Mouse (Mus musculus) stomach, postnatal 0 days (tissue): Measurements from ENCODE around the gene Rab14. TPM values are rescaled to one million over a fixed set of nuclear protein-coding genes. Genes with fewer than 3 reads are reported as not detected.
A peak's percentile ranks its signal among the peaks of the same experiment; 100 is the strongest.

Experiments used
- ATAC-seq: fragments of 200-750 bp; cut with Nextera tagmentation; 2 replicates; pipeline ENCODE4 v1.8.0; 2017; ENCODE audit not compliant: low FRiP score, low TSS enrichment
- DNase-seq: peaks from one replicate; pipeline ENCODE4 v3.0.0-alpha.2; 2016; ENCODE audit warnings: low spot score
- H3K27ac ChIP-seq: fragments of 300-500 bp; sonication (generic); replicated peaks from 2 replicates; pipeline ENCODE4 v1.5.1; 2014; ENCODE audit warnings: mild to moderate bottlenecking, control low read depth
- H3K27me3 ChIP-seq: fragments of 300-500 bp; sonication (generic); 2 replicates; pipeline ENCODE4 v1.6.1; 2014; ENCODE audit warnings: low read length; ENCODE audit not compliant: control insufficient read depth, insufficient read depth
- H3K36me3 ChIP-seq: fragments of 300-500 bp; sonication (generic); 2 replicates; pipeline ENCODE4 v1.6.1; 2014; ENCODE audit warnings: low read length, mixed read lengths; ENCODE audit not compliant: control insufficient read depth, insufficient read depth
- H3K4me1 ChIP-seq: fragments of 300-500 bp; sonication (generic); replicated peaks from 2 replicates; pipeline ENCODE4 v1.6.1; 2014; ENCODE audit warnings: antibody characterized with exemption; ENCODE audit not compliant: control insufficient read depth, insufficient read depth
- H3K4me2 ChIP-seq: fragments of 300-500 bp; sonication (generic); replicated peaks from 2 replicates; pipeline ENCODE4 v1.6.1; 2014; ENCODE audit warnings: low read depth, mild to moderate bottlenecking, control low read depth, moderate library complexity
- H3K4me3 ChIP-seq: fragments of 300-500 bp; sonication (generic); 2 replicates; pipeline ENCODE4 v1.5.1; 2014; ENCODE audit warnings: low read depth, low read length, control low read depth
- H3K9ac ChIP-seq: fragments of 300-500 bp; sonication (generic); 2 replicates; pipeline ENCODE4 v1.6.1; 2014; ENCODE audit warnings: mild to moderate bottlenecking, low read length, control low read depth, mixed read lengths
- H3K9me3 ChIP-seq: fragments of 300-500 bp; sonication (generic); 2 replicates; pipeline ENCODE4 v1.6.1; 2016; ENCODE audit warnings: low read length; ENCODE audit not compliant: control insufficient read depth
- CTCF ChIP-seq: IDR thresholded peaks from 2 replicates; pipeline ENCODE4 v1.5.1; 2016; ENCODE audit warnings: antibody characterized with exemption, low read depth, mild to moderate bottlenecking, moderate library complexity
- EP300 ChIP-seq: optimal IDR thresholded peaks from 2 replicates; pipeline ENCODE3; 2016; ENCODE audit warnings: antibody characterized with exemption
- WGBS: fragments of 180-500 bp; shearing (Covaris S2); extraction: QIAGEN DNeasy Blood & Tissue Kit; methylation state at CpG from one replicate; pipeline ENCODE4 v1.1.7; 2014; 5-methylcytosine and 5-hydroxymethylcytosine counted together
- polyA plus RNA-seq: library from polyadenylated mRNA; unstranded; fragments of >200 nt; fragmentation: Nextera tagmentation; extraction: Ambion mirVana; gene quantifications from 2 replicates; pipeline ENCODE4 v1.2.1, GENCODE M21; 2015

Gene Rab14
- polyA plus RNA-seq, 1 experiment from 2014 or later = 350 TPM

DNA sequence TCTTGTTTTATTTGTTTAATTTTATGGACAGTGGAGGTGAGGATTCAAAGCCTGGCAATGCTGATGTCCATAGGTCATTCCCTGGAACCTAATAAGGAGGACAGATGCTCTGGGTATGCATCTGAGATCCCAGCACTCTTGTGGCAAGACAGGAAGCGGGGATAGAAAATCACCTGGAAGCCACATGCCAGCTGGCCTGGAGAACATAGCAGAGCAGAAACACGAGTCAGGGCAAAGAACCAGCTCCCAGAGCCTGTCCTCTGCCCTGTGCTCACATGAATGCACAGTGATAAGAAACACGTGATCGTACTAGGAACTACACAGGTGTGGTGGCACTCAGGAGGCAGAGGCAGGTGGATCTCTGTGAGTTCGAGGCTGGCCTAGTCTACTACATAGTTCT lies 34.1 kb downstream of the Rab14 start:
- no peaks in the 10 kb centered on the region for H3K9me3 ChIP-seq
- DNase-seq (no peak), ATAC-seq (no peak)
- H3K4me3 ChIP-seq = no peak overlapping the region
- no peak for TF ChIP-seq CTCF
- no peak for TF ChIP-seq EP300
- peaks cover 36% of the 10 kb centered on the region for H3K36me3 ChIP-seq
- no peaks in the 10 kb centered on the region for H3K4me1 ChIP-seq
- WGBS = 89% methylated on average over 5 of the region's 5 CpGs
- no peak overlapping the region for H3K4me2 ChIP-seq
- H3K27me3 ChIP-seq = no peaks in the 10 kb centered on the region
- H3K9ac ChIP-seq = no peak overlapping the region
- H3K27ac ChIP-seq = no peak overlapping the region

GRCm38 (mm10) chr2:35165416-35165815 lies 35.5 kb downstream of the Rab14 start:
- no peak for TF ChIP-seq EP300
- Histone ChIP-seq H3K9ac (no peak overlapping the region), H3K36me3 (peaks cover 26% of the 10 kb centered on the region), H3K27ac (no peak overlapping the region), H3K4me2 (no peak overlapping the region), H3K4me1 (no peaks in the 10 kb centered on the region), H3K4me3 (no peak overlapping the region), H3K27me3 (no peaks in the 10 kb centered on the region), H3K9me3 (no peaks in the 10 kb centered on the region)
- no peak for DNase-seq
- ATAC-seq = no peak
- 94% methylated on average over 13 of the region's 13 CpGs for WGBS

- Histone ChIP-seq H3K4me1 (no peaks in the 10 kb centered on the region), H3K4me2 (no peak overlapping the region), H3K4me3 (no peak overlapping the region), H3K9ac (no peak overlapping the region), H3K27me3 (no peaks in the 10 kb centered on the region), H3K36me3 (peaks cover 26% of the 10 kb centered on the region), H3K9me3 (no peaks in the 10 kb centered on the region), H3K27ac (no peak overlapping the region)
- ATAC-seq (no peak), DNase-seq (no peak)
- TF ChIP-seq EP300 = no peak
- TF ChIP-seq CTCF = no peak
- 83% methylated on average over 5 of the region's 5 CpGs for WGBS
Measured at GRCm38 (mm10) chr2:35163396-35163795, 37.5 kb downstream of the Rab14 start.

- no peaks in the 10 kb centered on the region for H3K9me3 ChIP-seq
- H3K9ac ChIP-seq = no peak overlapping the region; the same call in 1 of the 2 replicates
- peaks cover 24% of the 10 kb centered on the region for H3K36me3 ChIP-seq
- no peak overlapping the region for H3K4me2 ChIP-seq
- TF ChIP-seq EP300 (no peak), CTCF (no peak)
- no peak overlapping the region for H3K4me3 ChIP-seq
- no peaks in the 10 kb centered on the region for H3K27me3 ChIP-seq
- H3K27ac ChIP-seq = no peak overlapping the region
- DNase-seq (no peak), ATAC-seq (no peak)
- WGBS = 71% methylated on average over 4 of the region's 4 CpGs
- H3K4me1 ChIP-seq = no peaks in the 10 kb centered on the region
Measured at GRCm38 (mm10) chr2:35161846-35162488, 39.0 kb downstream of the Rab14 start.

DNA sequence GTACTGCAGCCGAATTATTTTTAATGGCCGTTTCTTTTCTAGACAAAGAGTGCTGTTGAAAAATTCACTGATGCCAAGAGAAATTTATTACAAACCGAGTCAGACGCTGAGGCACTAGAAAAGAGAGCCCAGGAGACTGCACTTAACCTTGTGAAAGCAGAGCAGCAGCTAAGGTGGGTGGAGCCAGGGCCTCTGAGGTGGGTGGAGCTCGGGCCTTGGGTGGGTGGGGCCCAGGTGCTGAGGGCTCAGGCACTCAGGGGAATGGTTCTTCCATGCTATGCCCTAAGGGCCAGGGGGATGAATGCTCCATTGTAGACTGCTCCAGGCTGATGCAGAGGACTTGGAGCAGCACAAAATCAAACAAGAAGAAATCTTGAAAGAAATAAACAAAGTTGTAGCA lies 40.7 kb downstream of the Rab14 start:
- H3K36me3 ChIP-seq = peaks cover 27% of the 10 kb centered on the region

GRCm38 (mm10) chr2:35158358-35158757 lies 42.6 kb downstream of the Rab14 start:
- TF ChIP-seq CTCF (no peak), EP300 (no peak)
- Histone ChIP-seq H3K27me3 (no peaks in the 10 kb centered on the region), H3K4me1 (no peaks in the 10 kb centered on the region), H3K9me3 (no peaks in the 10 kb centered on the region), H3K9ac (no peak overlapping the region), H3K4me2 (no peak overlapping the region), H3K4me3 (no peak overlapping the region), H3K27ac (no peak overlapping the region), H3K36me3 (peaks cover 31% of the 10 kb centered on the region)
- DNase-seq (no peak), ATAC-seq (no peak)
- 79% methylated on average over 3 of the region's 3 CpGs for WGBS

More for the DNA sequence above, 40.7 kb downstream of the Rab14 start:
- Histone ChIP-seq H3K27me3 (no peaks in the 10 kb centered on the region), H3K4me2 (no peak overlapping the region), H3K27ac (no peak overlapping the region), H3K4me1 (no peaks in the 10 kb centered on the region), H3K9me3 (no peaks in the 10 kb centered on the region), H3K9ac (no peak overlapping the region), H3K4me3 (no peak overlapping the region)
- WGBS = 50% methylated on average over 5 of the region's 5 CpGs
- DNase-seq (peak; percentile 60), ATAC-seq (no peak)
- TF ChIP-seq EP300 = no peak
- TF ChIP-seq CTCF = no peak
